Mouse (Mus musculus) megakaryocyte, embryonic 14.5 days (primary cell): Measurements from ENCODE around the gene Rpl27a.

Experiments
- FLI1 ChIP-seq: IDR thresholded peaks from 2 replicates; pipeline ENCODE4 v1.6.1; 2012; ENCODE audit warnings: low read length, inconsistent platforms, mixed read lengths
- GATA1 ChIP-seq: IDR thresholded peaks from 3 replicates; pipeline ENCODE4 v1.6.1; 2012; ENCODE audit warnings: mixed read lengths, low read length, inconsistent platforms, borderline replicate concordance

- TF ChIP-seq GATA1 (no peak), FLI1 (no peak)
Observed at GRCm38 (mm10) chr7:109545255-109545993, 26.5 kb downstream of the Rpl27a start.
